Mouse (Mus musculus): ENCODE measurements around the gene Plscr4. TPM values are rescaled to one million over a fixed set of nuclear protein-coding genes. Genes with fewer than 3 reads are reported as not detected.

Gene Plscr4
- total RNA-seq, 1 experiment = 0.09 TPM

DNA sequence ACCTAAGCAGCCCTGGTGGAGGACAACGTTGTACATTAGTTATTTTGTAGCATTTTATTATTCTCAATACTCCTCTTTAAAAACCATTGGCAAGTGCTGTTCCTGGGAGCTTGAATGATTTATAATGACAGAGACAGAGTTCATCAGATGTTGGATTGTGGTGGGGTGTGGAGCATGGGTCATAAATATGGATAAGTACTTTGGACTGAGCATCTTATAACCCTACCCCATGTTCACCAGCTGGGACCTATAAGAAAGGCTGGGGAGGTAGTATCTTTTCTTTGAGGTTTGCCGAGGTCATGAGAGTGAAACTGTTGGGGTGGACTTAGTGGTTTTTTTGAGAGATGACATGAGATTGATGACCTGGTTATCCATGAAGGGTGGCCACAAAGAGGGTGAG lies 24.5 kb downstream of the Plscr4 start:
- no peak overlapping the region for H3K27ac ChIP-seq (ENCODE audit: insufficient read depth, low read depth, low read length, poor library complexity, severe bottlenecking)
- no peaks in the 10 kb centered on the region for H3K36me3 ChIP-seq (ENCODE audit: control insufficient read depth, insufficient read depth, low read length, poor library complexity, severe bottlenecking)
- in situ Hi-C loops (cut with MboI; ENCODE audit: low sequenced_read_pairs in 2 of 2, unreplicated experiment in 2 of 2) = loop anchor here in 1 of 2 experiments (25.0 kb wide), 1 partner anchor 381 kb away; no protein-coding TSS in a partner anchor
- TF ChIP-seq ZC3H11A (IDR thresholded peaks at IDR 0.05; ENCODE audit: borderline replicate concordance, low read depth, low read length) (no peak), MAFK (IDR thresholded peaks at IDR 0.05; ENCODE audit: insufficient read depth, low read depth, low read length) (no peak), ZNF384 (IDR thresholded peaks at IDR 0.05; ENCODE audit: low read depth, low read length) (no peak), CHD2 (IDR thresholded peaks at IDR 0.05; ENCODE audit: low read depth, low read length) (no peak), HCFC1 (IDR thresholded peaks at IDR 0.05; ENCODE audit: borderline replicate concordance, insufficient read depth, low read length) (no peak)
- H3K9me3 ChIP-seq (ENCODE audit: control insufficient read depth, insufficient read depth, low read depth, low read length) = no peaks in the 10 kb centered on the region
- H3K4me1 ChIP-seq (ENCODE audit: control insufficient read depth in 2 of 2, insufficient read depth in 2 of 2, low read length in 2 of 2, poor library complexity in 1 of 2) = no peaks in the 10 kb centered on the region
- no peak overlapping the region for H3K4me3 ChIP-seq (ENCODE audit: insufficient read depth in 1 of 2, low read depth in 1 of 2, low read length in 2 of 2, poor library complexity in 1 of 2, severe bottlenecking in 1 of 2)
- no peak overlapping the region for H3K9ac ChIP-seq (ENCODE audit: insufficient read depth, low read depth, low read length, poor library complexity, severe bottlenecking)
- DNase-seq (ENCODE audit: low read depth, low spot score) = no peak

DNA sequence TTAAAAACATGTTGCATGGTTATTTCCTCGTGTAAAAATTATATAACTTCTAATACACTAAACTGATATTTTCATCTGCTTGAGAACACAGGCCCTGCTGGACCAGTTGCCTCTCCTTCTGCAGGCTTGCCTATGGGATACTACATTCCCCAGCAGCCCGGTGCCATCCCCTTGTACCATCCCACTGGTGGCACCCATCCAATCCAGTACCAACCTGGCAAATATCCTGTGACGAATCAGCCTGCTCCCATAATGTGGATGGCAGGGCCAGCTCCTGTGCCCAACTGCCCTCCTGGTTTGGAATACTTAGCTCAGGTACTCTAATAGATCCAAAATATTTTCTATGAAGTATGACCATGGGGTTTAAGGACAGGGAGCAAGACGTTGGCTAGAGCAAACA lies 25.4 kb downstream of the Plscr4 start:
- Histone ChIP-seq H3K36me3 (ENCODE audit: control insufficient read depth, insufficient read depth, low read length, poor library complexity, severe bottlenecking) (no peaks in the 10 kb centered on the region), H3K9ac (ENCODE audit: insufficient read depth, low read depth, low read length, poor library complexity, severe bottlenecking) (no peak overlapping the region), H3K4me1 (ENCODE audit: control insufficient read depth in 2 of 2, insufficient read depth in 2 of 2, low read length in 2 of 2, poor library complexity in 1 of 2) (no peaks in the 10 kb centered on the region), H3K27ac (ENCODE audit: insufficient read depth, low read depth, low read length, poor library complexity, severe bottlenecking) (no peak overlapping the region), H3K9me3 (ENCODE audit: control insufficient read depth, insufficient read depth, low read depth, low read length) (no peaks in the 10 kb centered on the region), H3K4me3 (ENCODE audit: insufficient read depth in 1 of 2, low read depth in 1 of 2, low read length in 2 of 2, poor library complexity in 1 of 2, severe bottlenecking in 1 of 2) (no peak overlapping the region)
- no peak for DNase-seq (ENCODE audit: low read depth, low spot score)
- in situ Hi-C loops (cut with MboI; ENCODE audit: low sequenced_read_pairs in 2 of 2, unreplicated experiment in 2 of 2) = loop anchor here in 1 of 2 experiments (25.0 kb wide), 1 partner anchor 380 kb away; no protein-coding TSS in a partner anchor
- TF ChIP-seq ZNF384 (IDR thresholded peaks at IDR 0.05; ENCODE audit: low read depth, low read length) = no peak
- TF ChIP-seq ZC3H11A (IDR thresholded peaks at IDR 0.05; ENCODE audit: borderline replicate concordance, low read depth, low read length) = no peak
- TF ChIP-seq HCFC1 (IDR thresholded peaks at IDR 0.05; ENCODE audit: borderline replicate concordance, insufficient read depth, low read length) = no peak
- TF ChIP-seq CHD2 (IDR thresholded peaks at IDR 0.05; ENCODE audit: low read depth, low read length) = no peak
- no peak for TF ChIP-seq MAFK (IDR thresholded peaks at IDR 0.05; ENCODE audit: insufficient read depth, low read depth, low read length)

- in situ Hi-C loops (cut with MboI; ENCODE audit: low sequenced_read_pairs in 2 of 2, unreplicated experiment in 2 of 2) = loop anchor here in 1 of 2 experiments (25.0 kb wide), 1 partner anchor 378 kb away; no protein-coding TSS in a partner anchor
These were observed 27.6 kb downstream of the Plscr4 start for GRCm38 (mm10) chr9:92484710-92485267.

DNA sequence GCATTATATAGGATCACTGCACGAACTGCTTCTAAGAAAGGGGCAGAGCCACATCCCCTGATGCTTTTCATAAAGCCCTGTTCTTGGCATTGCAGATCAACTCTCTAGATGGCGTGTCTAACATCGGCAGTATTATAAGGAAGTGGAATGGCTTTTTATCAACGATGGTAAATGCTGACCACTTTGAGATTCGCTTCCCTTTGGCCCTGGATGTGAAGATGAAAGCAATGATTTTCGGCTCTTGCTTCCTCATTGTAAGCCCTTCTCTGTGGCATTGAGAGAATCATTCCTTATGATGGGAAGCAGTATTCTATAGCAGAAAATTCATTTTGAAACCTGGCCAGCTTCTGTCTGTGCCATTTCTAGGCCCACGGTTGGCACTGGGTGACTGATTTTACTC lies 32.7 kb downstream of the Plscr4 start:
- H3K4me3 ChIP-seq (ENCODE audit: insufficient read depth in 1 of 2, low read depth in 1 of 2, low read length in 2 of 2, poor library complexity in 1 of 2, severe bottlenecking in 1 of 2) = no peak overlapping the region
- in situ Hi-C loops (cut with MboI; ENCODE audit: low sequenced_read_pairs in 2 of 2, unreplicated experiment in 2 of 2) = loop anchor here in 1 of 2 experiments (25.0 kb wide), 1 partner anchor 372 kb away; no protein-coding TSS in a partner anchor
- H3K4me1 ChIP-seq (ENCODE audit: control insufficient read depth in 2 of 2, insufficient read depth in 2 of 2, low read length in 2 of 2, poor library complexity in 1 of 2) = no peaks in the 10 kb centered on the region
- H3K36me3 ChIP-seq (ENCODE audit: control insufficient read depth, insufficient read depth, low read length, poor library complexity, severe bottlenecking) = no peaks in the 10 kb centered on the region
- H3K9me3 ChIP-seq (ENCODE audit: control insufficient read depth, insufficient read depth, low read depth, low read length) = no peaks in the 10 kb centered on the region
- TF ChIP-seq ZNF384 (IDR thresholded peaks at IDR 0.05; ENCODE audit: low read depth, low read length) = no peak
- no peak for TF ChIP-seq ZC3H11A (IDR thresholded peaks at IDR 0.05; ENCODE audit: borderline replicate concordance, low read depth, low read length)
- no peak for TF ChIP-seq CHD2 (IDR thresholded peaks at IDR 0.05; ENCODE audit: low read depth, low read length)
- no peak for DNase-seq (ENCODE audit: low read depth, low spot score)
- no peak overlapping the region for H3K9ac ChIP-seq (ENCODE audit: insufficient read depth, low read depth, low read length, poor library complexity, severe bottlenecking)
- H3K27ac ChIP-seq (ENCODE audit: insufficient read depth, low read depth, low read length, poor library complexity, severe bottlenecking) = no peak overlapping the region

More at GRCm38 (mm10) chr9:92484710-92485267, 27.6 kb downstream of the Plscr4 start:
- H3K4me3 ChIP-seq (ENCODE audit: insufficient read depth in 1 of 2, low read depth in 1 of 2, low read length in 2 of 2, poor library complexity in 1 of 2, severe bottlenecking in 1 of 2) = no peak overlapping the region
- DNase-seq (ENCODE audit: low read depth, low spot score) = no peak
- H3K4me1 ChIP-seq (ENCODE audit: control insufficient read depth in 2 of 2, insufficient read depth in 2 of 2, low read length in 2 of 2, poor library complexity in 1 of 2) = no peaks in the 10 kb centered on the region
- H3K36me3 ChIP-seq (ENCODE audit: control insufficient read depth, insufficient read depth, low read length, poor library complexity, severe bottlenecking) = no peaks in the 10 kb centered on the region
- no peak overlapping the region for H3K9ac ChIP-seq (ENCODE audit: insufficient read depth, low read depth, low read length, poor library complexity, severe bottlenecking)
- no peaks in the 10 kb centered on the region for H3K9me3 ChIP-seq (ENCODE audit: control insufficient read depth, insufficient read depth, low read depth, low read length)
- no peak overlapping the region for H3K27ac ChIP-seq (ENCODE audit: insufficient read depth, low read depth, low read length, poor library complexity, severe bottlenecking)
- TF ChIP-seq HCFC1 (IDR thresholded peaks at IDR 0.05; ENCODE audit: borderline replicate concordance, insufficient read depth, low read length) (no peak), ZNF384 (IDR thresholded peaks at IDR 0.05; ENCODE audit: low read depth, low read length) (no peak), CHD2 (IDR thresholded peaks at IDR 0.05; ENCODE audit: low read depth, low read length) (no peak)

GRCm38 (mm10) chr9:92490319-92490718 lies 33.1 kb downstream of the Plscr4 start:
- Histone ChIP-seq H3K36me3 (ENCODE audit: control insufficient read depth, insufficient read depth, low read length, poor library complexity, severe bottlenecking) (no peaks in the 10 kb centered on the region), H3K4me3 (ENCODE audit: insufficient read depth in 1 of 2, low read depth in 1 of 2, low read length in 2 of 2, poor library complexity in 1 of 2, severe bottlenecking in 1 of 2) (no peak overlapping the region), H3K4me1 (ENCODE audit: control insufficient read depth in 2 of 2, insufficient read depth in 2 of 2, low read length in 2 of 2, poor library complexity in 1 of 2) (no peaks in the 10 kb centered on the region), H3K9me3 (ENCODE audit: control insufficient read depth, insufficient read depth, low read depth, low read length) (no peaks in the 10 kb centered on the region), H3K27ac (ENCODE audit: insufficient read depth, low read depth, low read length, poor library complexity, severe bottlenecking) (no peak overlapping the region), H3K9ac (ENCODE audit: insufficient read depth, low read depth, low read length, poor library complexity, severe bottlenecking) (no peak overlapping the region)
- TF ChIP-seq ZC3H11A (IDR thresholded peaks at IDR 0.05; ENCODE audit: borderline replicate concordance, low read depth, low read length) (no peak), HCFC1 (IDR thresholded peaks at IDR 0.05; ENCODE audit: borderline replicate concordance, insufficient read depth, low read length) (no peak), MAFK (IDR thresholded peaks at IDR 0.05; ENCODE audit: insufficient read depth, low read depth, low read length) (no peak), ZNF384 (IDR thresholded peaks at IDR 0.05; ENCODE audit: low read depth, low read length) (no peak), CHD2 (IDR thresholded peaks at IDR 0.05; ENCODE audit: low read depth, low read length) (no peak)
- DNase-seq (ENCODE audit: low read depth, low spot score) = no peak
- in situ Hi-C loops (cut with MboI; ENCODE audit: low sequenced_read_pairs in 2 of 2, unreplicated experiment in 2 of 2) = loop anchor here in 1 of 2 experiments (25.0 kb wide), 1 partner anchor 372 kb away; no protein-coding TSS in a partner anchor
